Mouse (Mus musculus) erythroid progenitor cell, adult 5-6 weeks (primary cell): ENCODE measurements around the gene Tada2a. TPM values are rescaled to one million over a fixed set of nuclear protein-coding genes. Genes with fewer than 3 reads are reported as not detected.

Source experiments
- ATAC-seq: replicated peaks from 2 replicates; pipeline ENCODE4 v1.8.0; 2016; ENCODE audit warnings: moderate number of reproducible peaks, mild to moderate bottlenecking, moderate TSS enrichment, inconsistent platforms; ENCODE audit not compliant: poor library complexity, low FRiP score, severe bottlenecking
- total RNA-seq, 2 experiments: library from RNA; stranded (forward) in 1 of 2; stranded (reverse) in 1 of 2; fragments of 150-400 nt in 1 of 2; fragments of 186-747, 209-891 nt in 1 of 2; gene quantifications; 2 replicates each; pipeline versions ENCODE4 v1.2.3 to v1.2.4; 2015 to 2017; ENCODE audit warnings: low replicate concordance in 2 of 2

The Tada2a gene
- total RNA-seq, 2 experiments from 2014 or later, result 2.5 to 5.8 TPM

DNA sequence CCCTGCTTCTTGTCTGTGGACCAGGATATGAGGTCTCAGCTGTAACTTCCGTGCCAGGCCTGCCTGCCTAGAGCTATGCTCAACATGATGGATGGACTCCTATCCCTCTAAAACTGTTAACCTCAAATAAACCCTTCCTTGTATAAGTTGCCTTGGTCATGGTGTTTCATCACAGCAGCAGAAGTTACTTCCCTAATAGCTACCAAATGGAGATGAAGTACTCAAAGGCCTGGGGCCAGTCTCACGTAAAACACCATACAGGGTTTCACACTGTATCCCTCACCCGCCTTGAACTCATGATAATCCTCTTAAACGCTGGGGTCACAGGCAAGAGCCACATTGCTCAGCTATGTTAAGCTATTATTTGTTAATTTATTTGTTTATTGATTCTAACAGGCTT lies 12.0 kb downstream of the Tada2a start:
- ATAC-seq, result no peak

GRCm38 (mm10) chr11:84116221-84116620 lies 13.2 kb downstream of the Tada2a start:
- no peak for ATAC-seq

- ATAC-seq, result no peak
Observed at GRCm38 (mm10) chr11:84115646-84116045, 13.8 kb downstream of the Tada2a start.

GRCm38 (mm10) chr11:84113623-84114022 lies 15.8 kb downstream of the Tada2a start:
- ATAC-seq, result no peak

GRCm38 (mm10) chr11:84107137-84107536 lies 22.3 kb downstream of the Tada2a start:
- ATAC-seq, result no peak

GRCm38 (mm10) chr11:84104036-84104435 lies 25.4 kb downstream of the Tada2a start:
- ATAC-seq, result no peak

DNA sequence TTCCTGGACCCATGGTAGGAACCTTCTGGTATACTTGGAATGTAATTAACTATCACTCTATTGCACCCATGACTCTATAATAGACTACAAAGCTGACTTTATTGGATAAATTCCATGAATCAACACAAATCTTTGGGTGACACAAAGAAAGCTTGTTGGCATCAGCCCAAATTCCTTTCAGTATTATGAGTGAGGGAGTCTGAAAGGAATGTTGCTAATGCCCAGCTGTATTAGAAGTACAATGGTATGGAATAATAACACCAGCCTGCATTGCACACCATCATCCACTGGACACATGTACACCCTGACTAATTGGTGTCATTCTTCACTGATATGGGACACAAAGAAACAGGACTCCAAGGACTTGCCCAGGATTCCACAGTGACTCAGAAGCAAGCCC lies 28.2 kb downstream of the Tada2a start:
- ATAC-seq, result no peak

- ATAC-seq, result no peak
Observed at GRCm38 (mm10) chr11:84097251-84097998, 32.0 kb downstream of the Tada2a start.

- ATAC-seq, result no peak
Observed at GRCm38 (mm10) chr11:84095084-84095483, 34.3 kb downstream of the Tada2a start.

DNA sequence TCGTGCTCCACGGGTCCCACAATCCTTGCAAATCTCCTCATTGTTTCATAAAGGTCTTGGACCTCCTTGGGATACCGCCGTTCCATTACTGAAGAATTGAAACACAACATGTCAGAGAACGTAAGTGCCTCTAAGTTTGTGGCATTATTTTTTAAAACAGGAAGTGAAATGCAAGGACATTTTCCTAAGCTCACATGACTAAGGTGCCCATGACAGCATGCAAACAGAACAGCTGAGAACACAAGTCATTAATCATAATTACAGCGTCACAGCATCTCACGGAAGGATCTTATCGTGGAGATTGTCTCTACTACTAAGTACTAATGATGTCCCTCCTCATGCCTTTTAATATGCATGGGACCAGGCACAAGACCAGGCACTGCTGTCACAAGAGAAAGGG lies 38.8 kb downstream of the Tada2a start:
- no peak for ATAC-seq

DNA sequence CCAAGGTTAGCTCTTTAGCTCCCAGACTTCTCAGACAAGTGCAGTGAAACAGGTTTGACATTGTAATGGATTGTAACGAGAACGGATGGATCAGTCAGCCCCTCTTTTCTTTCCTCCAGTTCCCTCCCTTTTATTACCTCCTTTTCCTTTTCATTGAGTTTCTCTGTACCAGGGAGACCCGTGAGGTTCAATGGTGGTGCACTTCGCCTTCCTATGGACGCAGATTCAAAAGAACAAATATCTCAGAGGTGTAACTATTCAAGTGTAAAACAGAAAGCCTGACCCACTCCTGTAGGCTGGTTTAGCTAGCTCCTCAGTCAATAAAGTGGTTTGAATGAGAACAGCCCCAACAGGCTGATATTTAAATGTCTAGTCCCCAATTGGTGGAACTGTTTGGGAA lies 47.5 kb downstream of the Tada2a start:
- ATAC-seq, result no peak

DNA sequence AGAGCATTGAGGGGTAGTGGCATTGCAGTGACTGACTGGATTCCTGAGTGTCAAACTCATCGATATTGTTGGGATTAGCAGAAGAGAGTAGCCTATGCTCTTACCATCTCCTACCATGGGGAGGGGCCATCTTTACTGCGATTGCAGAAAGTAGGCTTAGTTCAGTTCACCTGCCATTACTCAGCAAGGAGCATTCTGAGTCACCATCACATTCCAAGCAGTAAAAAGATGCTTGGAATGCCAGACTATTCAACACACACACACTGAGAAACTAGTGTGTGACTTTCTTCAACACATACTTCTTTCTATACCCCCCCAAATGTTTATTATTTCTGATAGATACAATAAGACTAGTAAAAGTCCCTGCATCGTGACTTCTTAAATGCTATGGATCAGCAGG lies 49.1 kb downstream of the Tada2a start:
- ATAC-seq, result no peak

DNA sequence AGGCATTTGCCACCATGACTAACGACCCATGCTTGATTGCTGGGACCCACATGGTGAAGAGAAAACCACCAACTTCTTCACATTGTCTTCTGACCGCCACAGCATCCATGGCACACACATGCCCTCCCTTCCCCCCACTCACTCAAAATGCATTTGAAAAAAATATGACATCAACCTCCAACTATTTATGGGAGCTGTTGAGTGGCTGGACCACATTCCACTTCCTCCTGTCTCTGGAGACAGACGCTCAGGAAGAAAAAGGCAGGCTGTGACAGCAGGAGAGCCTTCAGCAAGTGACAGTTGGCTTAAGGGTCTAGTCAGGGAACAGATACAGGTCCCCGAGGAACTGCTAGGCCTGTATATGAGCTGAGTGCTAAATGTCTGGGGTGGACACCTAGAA lies 49.5 kb downstream of the Tada2a start:
- no peak for ATAC-seq

- no peak for ATAC-seq
Observed at GRCm38 (mm10) chr11:84079361-84079760, 50.0 kb downstream of the Tada2a start.

GRCm38 (mm10) chr11:84078601-84079000 lies 50.8 kb downstream of the Tada2a start:
- ATAC-seq, result no peak

GRCm38 (mm10) chr11:84077008-84077407 lies 52.4 kb downstream of the Tada2a start:
- no peak for ATAC-seq

GRCm38 (mm10) chr11:84073816-84074764 lies 55.3 kb downstream of the Tada2a start:
- no peak for ATAC-seq

DNA sequence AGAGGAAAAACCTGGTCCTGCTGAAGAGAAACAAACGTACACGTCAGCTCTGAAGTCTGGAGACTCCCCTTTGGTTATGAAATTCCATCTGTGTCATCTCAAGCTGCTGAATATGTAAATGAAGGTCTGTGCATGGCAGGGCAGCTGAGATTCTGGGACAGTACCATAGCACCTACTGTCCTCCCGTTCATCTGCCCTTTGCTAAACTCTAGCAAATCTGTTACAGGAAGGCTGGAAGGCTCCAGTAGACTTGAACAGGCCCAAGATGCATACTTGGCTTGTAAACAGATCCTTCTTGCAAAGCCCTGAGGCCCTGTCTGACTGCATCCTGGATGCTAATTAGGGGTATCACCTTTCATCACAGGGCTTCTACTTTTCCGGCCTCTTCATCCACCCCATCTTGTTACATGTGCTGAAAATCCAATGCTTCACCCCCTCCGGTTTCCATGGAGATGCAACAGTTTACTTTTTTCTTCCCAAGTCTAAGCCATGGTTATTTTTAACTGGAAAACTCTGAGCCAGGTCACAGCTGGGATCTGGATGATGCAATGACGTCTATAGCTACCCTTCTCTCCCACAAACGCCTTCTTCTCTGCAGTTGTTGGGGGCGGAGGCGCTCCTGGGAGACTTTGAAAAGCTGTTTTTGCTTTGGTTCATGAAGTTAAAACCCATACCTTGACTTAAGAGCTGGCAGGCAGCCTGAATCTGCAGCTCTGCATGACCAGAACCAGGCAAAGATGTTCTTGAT lies 56.3 kb downstream of the Tada2a start:
- no peak for ATAC-seq

DNA sequence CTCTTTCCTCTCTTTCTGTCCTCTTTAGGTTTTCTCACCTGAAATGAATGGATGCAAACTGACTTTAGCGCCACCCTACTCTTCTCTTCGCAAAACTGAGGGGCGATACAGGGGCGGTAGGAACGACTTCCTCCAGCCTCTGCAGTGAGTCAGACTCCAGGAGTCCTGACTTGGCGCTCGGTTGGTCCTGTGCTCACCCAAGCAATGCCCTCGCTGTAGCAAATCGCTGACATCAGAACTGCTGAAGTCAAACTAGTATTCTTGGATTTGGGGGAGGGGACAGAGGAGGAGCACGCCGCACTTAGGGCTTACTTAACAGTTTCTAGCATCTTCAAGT lies 60.4 kb downstream of the Tada2a start, which contains the start of gene Dusp14:
Gene Dusp14 (minus strand): TSS at position 228 of the 337 bp plus-strand sequence.
- ATAC-seq, result no peak
